Comparison of ENCODE assay signal across 9 mouse cellular contexts in the genomic region with DNA sequence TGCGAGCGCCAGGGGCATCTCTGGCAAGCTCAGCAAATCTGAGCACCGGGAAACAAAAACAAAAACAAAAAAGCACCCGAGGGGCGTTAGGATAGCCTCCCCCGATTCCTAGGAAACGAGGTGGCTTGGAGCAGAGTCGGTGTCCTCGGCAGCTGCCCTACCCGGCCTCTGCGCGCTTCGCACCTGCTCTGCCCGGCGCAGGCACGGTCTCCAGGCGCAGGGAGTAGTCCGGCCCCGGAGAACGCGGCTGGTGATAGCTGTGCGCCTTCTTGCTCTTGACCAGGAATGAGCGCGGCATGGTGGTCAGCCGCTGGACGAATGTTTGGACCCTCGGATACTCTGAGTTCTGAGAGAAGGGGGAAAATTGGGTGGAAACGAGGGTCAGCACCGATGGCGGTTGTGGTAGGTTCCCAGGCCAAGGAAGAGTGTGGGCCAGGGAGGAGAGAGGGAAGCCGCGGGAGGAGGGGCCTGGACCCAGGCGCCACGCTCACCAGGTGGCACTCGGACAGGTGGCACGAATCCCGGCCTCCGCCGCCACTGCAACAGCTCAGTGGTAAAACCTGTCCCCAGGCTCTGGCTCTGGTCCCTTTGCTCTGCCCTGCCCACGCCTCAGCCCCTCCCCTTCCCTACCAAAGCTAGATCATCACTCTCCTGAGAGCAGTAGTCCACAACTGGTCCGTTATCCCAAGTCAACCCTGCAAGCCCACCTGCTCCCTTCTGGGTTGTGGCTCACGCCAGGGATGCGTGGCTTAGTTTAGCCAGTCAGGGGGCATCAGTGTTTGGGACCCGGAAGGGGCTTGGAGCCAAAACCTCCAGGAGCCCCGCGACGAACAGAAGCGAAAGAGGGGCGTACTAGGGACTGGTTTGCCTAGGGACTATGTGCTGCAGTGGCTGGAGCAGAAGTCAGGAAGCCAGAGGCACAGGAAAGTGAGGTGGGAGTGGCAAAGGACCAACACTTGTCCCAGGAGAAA. TPM values are rescaled to one million over a fixed set of nuclear protein-coding genes. Genes with fewer than 3 reads are reported as not detected.
A peak's percentile ranks its signal among the peaks of the same experiment; 100 is the strongest.
DNase-seq lines count a peak whose midpoint lies in the region; ATAC-seq and TF ChIP-seq lines count a peak whose summit lies in the region.
"Had no signal": no experiment of that assay in that cellular context is flagged by ENCODE, and none has a peak within 500 bp of the region (broad histone marks: within the 10 kb centered on the region; RNA-seq: fewer than 3 reads in every experiment).

No protein-coding gene starts in this region.

- no peak overlapping the region for H3K9ac ChIP-seq in forebrain, embryonic 16.5 days (replicated peaks; ENCODE audit: low read depth, low read length)
- H3K9ac ChIP-seq in kidney, embryonic 16.5 days (replicated peaks; ENCODE audit: low read length) = no peak overlapping the region

- H3K27me3 ChIP-seq in G1E (ENCODE audit: insufficient read depth, low read length) = peaks cover 81% of the 10 kb centered on the region
- peaks cover 75% of the 10 kb centered on the region for H3K27me3 ChIP-seq in forebrain, embryonic 16.5 days (replicated peaks; ENCODE audit: control insufficient read depth, insufficient read depth, low read length)
- H3K27me3 ChIP-seq in kidney, embryonic 16.5 days (ENCODE audit: insufficient read depth, low read length) = peaks cover 99% of the 10 kb centered on the region
- no peaks in the 10 kb centered on the region for H3K27me3 ChIP-seq in thymus, adult 2 months (ENCODE audit: control insufficient read depth, insufficient read depth, low read length)
- H3K27me3 ChIP-seq: CH12.LX had no signal

- no peak for ATAC-seq in G1E (ENCODE audit: extremely low read depth, insufficient number of reproducible peaks, low FRiP score, poor library complexity, severe bottlenecking)
- no peak for ATAC-seq in forebrain, embryonic 16.5 days
- ATAC-seq in kidney, embryonic 16.5 days (ENCODE audit: low FRiP score, low TSS enrichment) = peak; percentile 29; the same call in 1 of the 2 replicates
- ATAC-seq in megakaryocyte, adult 5-6 weeks (ENCODE audit: poor library complexity, severe bottlenecking) = peak; percentile 26

- H3K4me3 ChIP-seq in G1E (ENCODE audit: low read depth, low read length) = peak overlapping the region; percentile 16; the same call in 1 of the 2 replicates
- no peak overlapping the region; the same call in 1 of the 2 replicates for H3K4me3 ChIP-seq in forebrain, embryonic 16.5 days (replicated peaks; ENCODE audit: low read length)
- H3K4me3 ChIP-seq in kidney, embryonic 16.5 days (ENCODE audit: low read length) = peak overlapping the region; percentile 38
- H3K4me3 ChIP-seq in thymus, adult 2 months (ENCODE audit: control insufficient read depth, insufficient read depth, low read length) = peak overlapping the region; percentile 78

- H3K9me3 ChIP-seq in G1E (replicated peaks) = peaks cover 58% of the 10 kb centered on the region
- H3K9me3 ChIP-seq in forebrain, embryonic 16.5 days (ENCODE audit: control insufficient read depth, low read length) = peaks cover 3% of the 10 kb centered on the region; the same call in 1 of the 2 replicates
- no peaks in the 10 kb centered on the region for H3K9me3 ChIP-seq in kidney, embryonic 16.5 days (ENCODE audit: low read length)

- DNase-seq in gastrocnemius, postnatal 10 days = peak; percentile 24
- no peak for DNase-seq in gastrocnemius, adult 8-10 months (ENCODE audit: low spot score in 2 of 2)
- no peak for DNase-seq in G1E (ENCODE audit: low spot score)
- DNase-seq in thymus, adult 2 months = peak; percentile 61
- DNase-seq in frontal cortex, postnatal 10 days (ENCODE audit: low spot score in 2 of 2) = no peak

- H3K4me1 ChIP-seq in G1E (ENCODE audit: insufficient read depth, low read depth, low read length) = peaks cover 29% of the 10 kb centered on the region
- H3K4me1 ChIP-seq in forebrain, embryonic 16.5 days (replicated peaks; ENCODE audit: control insufficient read depth, insufficient read depth, low read length) = peaks cover 44% of the 10 kb centered on the region
- H3K4me1 ChIP-seq in kidney, embryonic 16.5 days (ENCODE audit: insufficient read depth, low read length) = peaks cover 55% of the 10 kb centered on the region
- peaks cover 38% of the 10 kb centered on the region for H3K4me1 ChIP-seq in thymus, adult 2 months (replicated peaks; ENCODE audit: control insufficient read depth, insufficient read depth, low read length)

- no peaks in the 10 kb centered on the region for H3K36me3 ChIP-seq in G1E (replicated peaks)
- no peaks in the 10 kb centered on the region for H3K36me3 ChIP-seq in forebrain, embryonic 16.5 days (ENCODE audit: control insufficient read depth, insufficient read depth)
- no peaks in the 10 kb centered on the region for H3K36me3 ChIP-seq in kidney, embryonic 16.5 days (ENCODE audit: insufficient read depth, low read length)
- peaks cover 24% of the 10 kb centered on the region for H3K36me3 ChIP-seq in thymus, adult 2 months (ENCODE audit: control insufficient read depth, insufficient read depth, low read length)

- no peak for TF ChIP-seq CTCF in G1E (IDR thresholded peaks at IDR 0.05; ENCODE audit: low read depth, low read length)
- TF ChIP-seq CTCF in thymus, adult 2 months (IDR thresholded peaks at IDR 0.05; ENCODE audit: borderline replicate concordance, control insufficient read depth, extremely low read depth, insufficient read depth, low read length, poor library complexity) = 0 out of 2 replicates have a peak, but pooled peaks have one; percentile 12

- 1% methylated on average over 45 of the region's 49 CpGs for WGBS in forebrain, embryonic 16.5 days
- WGBS in kidney, embryonic 16.5 days = 2% methylated on average over 47 of the region's 49 CpGs
- under 1% methylated on average over 49 of the region's 49 CpGs for WGBS in thymus, adult 2 months

- H3K4me2 ChIP-seq in forebrain, embryonic 16.5 days (ENCODE audit: low read length) = peak overlapping the region; percentile 15; the same call in 1 of the 2 replicates
- H3K4me2 ChIP-seq in kidney, embryonic 16.5 days (replicated peaks; ENCODE audit: low read depth, low read length) = peak overlapping the region; percentile 45

- peak; percentile 34; the same call in 1 of the 2 replicates for TF ChIP-seq POLR2A in thymus, adult 2 months (IDR thresholded peaks at IDR 0.05; ENCODE audit: control insufficient read depth, extremely low read depth, insufficient read depth, low read length, poor library complexity)

- H3K27ac ChIP-seq in forebrain, embryonic 16.5 days (ENCODE audit: low read length) = no peak overlapping the region
- no peak overlapping the region for H3K27ac ChIP-seq in kidney, embryonic 16.5 days (ENCODE audit: low read length)
- peak overlapping the region; percentile 86 for H3K27ac ChIP-seq in thymus, adult 2 months (ENCODE audit: control insufficient read depth, insufficient read depth, low read length)

RNA-seq across cellular contexts. Expression of a gene that starts 2.0 kb away (rescaled TPM):
- under 1 TPM; 0.12 to 0.25 TPM for total RNA-seq in gastrocnemius, postnatal 10 days (2021)
- not detected for total RNA-seq in gastrocnemius, adult 8-10 months (2022)
- total RNA-seq in G1E (2014; fragmentation: Nextera tagmentation) (not detected in 2 replicates), G1E (2017) (0.27 and 0.41 TPM in 2 replicates)
- polyA plus RNA-seq in G1E (2012) = 2.0 and 2.5 TPM in 2 replicates
- polyA plus RNA-seq in forebrain, embryonic 16.5 days (2015; fragmentation: Nextera tagmentation; extraction: Ambion mirVana) = not detected in 2 replicates
- not detected in 2 replicates for polyA plus RNA-seq in kidney, embryonic 16.5 days (2015; fragmentation: Nextera tagmentation; extraction: Ambion mirVana)
- total RNA-seq in megakaryocyte, adult 5-6 weeks (2015) = 1.0 and 3.6 TPM in 2 replicates
- total RNA-seq in megakaryocyte, adult 5-6 weeks (2017) = 2.2 and 3.7 TPM in 2 replicates
- polyA plus RNA-seq in thymus, adult 2 months (2012; rRNA removed) = 191 and 219 TPM in 2 replicates

Comparison
In these comparisons a context has a peak if more than half of its experiments do, and no peak if none do; other contexts are left out.
1. DNase-seq: peak in gastrocnemius, postnatal 10 days (single experiment) and thymus, adult 2 months (single experiment); none in gastrocnemius, adult 8-10 months (0 of 2), G1E (single experiment) and frontal cortex, postnatal 10 days (0 of 2).
2. ATAC-seq: peak in kidney, embryonic 16.5 days (single experiment) and megakaryocyte, adult 5-6 weeks (single experiment); none in G1E (single experiment) and forebrain, embryonic 16.5 days (single experiment).